Mouse (Mus musculus) spleen, adult 2 months (tissue): ENCODE results near the gene Oat.

Source experiments
- CTCF ChIP-seq: fragments of 200-500 bp; IDR thresholded peaks from 2 replicates; pipeline ENCODE4 v1.5.1; 2011; ENCODE audit warnings: mild to moderate bottlenecking, inconsistent platforms; ENCODE audit not compliant: insufficient read depth, insufficient read length, insufficient replicate concordance; ENCODE audit errors: extremely low read depth
- POLR2A ChIP-seq: fragments of 200-500 bp; IDR thresholded peaks from 2 replicates; pipeline ENCODE4 v1.6.1; 2011; ENCODE audit warnings: low read depth, low read length, inconsistent platforms

- TF ChIP-seq POLR2A: no peak
- TF ChIP-seq CTCF: peak; percentile 70
Observed at GRCm38 (mm10) chr7:132575623-132576022, 575 bp downstream of the Oat start.
